In the genomic region with DNA sequence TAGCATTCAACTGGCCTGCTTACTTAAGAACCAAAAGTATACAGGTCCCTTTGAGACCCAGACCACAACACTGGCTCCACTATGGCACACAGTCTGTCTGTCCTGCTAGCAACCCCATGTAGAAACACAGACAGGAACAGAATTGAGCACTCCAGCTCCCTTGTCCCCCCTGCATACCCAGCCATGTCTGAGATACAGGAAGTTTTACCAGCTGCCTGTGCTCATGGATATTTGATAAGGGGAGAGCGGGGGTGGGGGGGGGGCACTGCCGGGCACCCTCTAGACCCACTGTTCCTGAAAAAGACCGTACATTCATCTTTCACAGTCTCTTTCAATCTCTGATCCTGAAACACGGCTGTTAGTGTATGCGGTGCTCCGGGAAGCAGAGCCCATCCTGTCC, we compare ENCODE assay signal across 9 mouse cellular contexts. TPM values are rescaled to one million over a fixed set of nuclear protein-coding genes. Genes with fewer than 3 reads are reported as not detected.
A peak's percentile ranks its signal among the peaks of the same experiment; 100 is the strongest.
DNase-seq lines count a peak whose midpoint lies in the region; ATAC-seq lines count a peak whose summit lies in the region.
"Had no signal": no experiment of that assay in that cellular context is flagged by ENCODE, and none has a peak within 500 bp of the region (broad histone marks: within the 10 kb centered on the region; RNA-seq: fewer than 3 reads in every experiment).

No protein-coding gene starts in this region.

- H3K4me1 ChIP-seq in liver, embryonic 15.5 days (replicated peaks): peaks cover 87% of the 10 kb centered on the region

- peak overlapping the region; percentile 61 for H3K27ac ChIP-seq in liver, embryonic 15.5 days (replicated peaks)

- 0 out of 2 replicates have a peak, but pooled peaks cover 4% of the 10 kb centered on the region for H3K27me3 ChIP-seq in liver, embryonic 15.5 days

- H3K36me3 ChIP-seq in liver, embryonic 15.5 days (replicated peaks): peaks cover 36% of the 10 kb centered on the region

- peak; percentile 14 for DNase-seq in adrenal gland, adult 2 months
- DNase-seq in adrenal gland, postnatal 25 days: no peak
- peak; percentile 47 for DNase-seq in 416B (ENCODE audit: low read depth)
- peak; percentile 5 for DNase-seq in heart, postnatal 4 days
- no peak for DNase-seq in left cerebral cortex, postnatal 36 days (ENCODE audit: low spot score in 2 of 2)
- no peak for DNase-seq in retina, embryonic 14.5 days (ENCODE audit: low spot score)
- no peak for DNase-seq in gastrocnemius, adult 8-10 months (ENCODE audit: low spot score in 2 of 2)
- DNase-seq: right cerebral cortex, adult 18-20 months had no signal

- no peak for ATAC-seq in liver, embryonic 15.5 days (ENCODE audit: insufficient read depth)

- peak overlapping the region; percentile 95 for H3K4me2 ChIP-seq in liver, embryonic 15.5 days

- peak overlapping the region; percentile 86 for H3K4me3 ChIP-seq in liver, embryonic 15.5 days (replicated peaks)

- peak overlapping the region; percentile 59 for H3K9ac ChIP-seq in liver, embryonic 15.5 days

- intact Hi-C loops in left cerebral cortex, postnatal 36 days (cut with DNase I): loop anchor here (10.0 kb wide), 1 partner anchor 138 kb away; no protein-coding TSS in a partner anchor

- no peaks in the 10 kb centered on the region for H3K9me3 ChIP-seq in liver, embryonic 15.5 days (replicated peaks)

- WGBS in liver, embryonic 15.5 days (ENCODE audit: insufficient replicate concordance): 32% methylated on average over 6 of the region's 6 CpGs

RNA-seq across cellular contexts. Expression of a gene that starts 5.0 kb away (rescaled TPM):
- total RNA-seq in adrenal gland, adult 2 months (2021): 10 to 100 TPM; 29.8 to 37.6 TPM
- 17.7 and 19.6 TPM in 2 replicates for polyA plus RNA-seq in adrenal gland, adult 2 months (2012; rRNA removed)
- total RNA-seq in adrenal gland, postnatal 25 days (2021): 22.1 and 23.0 TPM in 2 replicates
- 10 to 100 TPM; 39.5 to 47.6 TPM for total RNA-seq in heart, postnatal 4 days (2021)
- polyA plus RNA-seq in liver, embryonic 15.5 days (2015; fragmentation: Nextera tagmentation; extraction: Ambion mirVana): 4.0 and 5.2 TPM in 2 replicates
- total RNA-seq in left cerebral cortex, postnatal 36 days (2021): 10 to 100 TPM; 49.7 to 66.6 TPM
- total RNA-seq in gastrocnemius, adult 8-10 months (2022): 10 to 100 TPM; 12.4 to 21.6 (median 15.2) TPM

Comparison
In these comparisons a context has a peak if more than half of its experiments do, and no peak if none do; other contexts are left out.
1. DNase-seq: peak in adrenal gland, adult 2 months (single experiment), 416B (single experiment) and heart, postnatal 4 days (single experiment); none in adrenal gland, postnatal 25 days (single experiment), left cerebral cortex, postnatal 36 days (0 of 2), retina, embryonic 14.5 days (single experiment) and gastrocnemius, adult 8-10 months (0 of 2).